Mouse (Mus musculus) subcutaneous adipose tissue, adult 2 months (tissue): ENCODE measurements around the gene Slc24a2. TPM values are rescaled to one million over a fixed set of nuclear protein-coding genes. Genes with fewer than 3 reads are reported as not detected.

ENCODE experiments used
- polyA plus RNA-seq: library from polyadenylated mRNA; depleted of rRNA; stranded (reverse); fragments of >200 nt; gene quantifications from 2 replicates; pipeline ENCODE4 v1.2.3, GENCODE M21; 2012; ENCODE audit warnings: low replicate concordance; rRNA removed

Gene Slc24a2
- polyA plus RNA-seq, result 0.04 TPM in 2 replicates

GRCm38 (mm10) chr4:87229960-87230551, at the start of gene Slc24a2:
Slc24a2 (minus strand) TSS chr4:87230477.

